Mouse (Mus musculus): ENCODE results near the gene Gm48552.

DNA sequence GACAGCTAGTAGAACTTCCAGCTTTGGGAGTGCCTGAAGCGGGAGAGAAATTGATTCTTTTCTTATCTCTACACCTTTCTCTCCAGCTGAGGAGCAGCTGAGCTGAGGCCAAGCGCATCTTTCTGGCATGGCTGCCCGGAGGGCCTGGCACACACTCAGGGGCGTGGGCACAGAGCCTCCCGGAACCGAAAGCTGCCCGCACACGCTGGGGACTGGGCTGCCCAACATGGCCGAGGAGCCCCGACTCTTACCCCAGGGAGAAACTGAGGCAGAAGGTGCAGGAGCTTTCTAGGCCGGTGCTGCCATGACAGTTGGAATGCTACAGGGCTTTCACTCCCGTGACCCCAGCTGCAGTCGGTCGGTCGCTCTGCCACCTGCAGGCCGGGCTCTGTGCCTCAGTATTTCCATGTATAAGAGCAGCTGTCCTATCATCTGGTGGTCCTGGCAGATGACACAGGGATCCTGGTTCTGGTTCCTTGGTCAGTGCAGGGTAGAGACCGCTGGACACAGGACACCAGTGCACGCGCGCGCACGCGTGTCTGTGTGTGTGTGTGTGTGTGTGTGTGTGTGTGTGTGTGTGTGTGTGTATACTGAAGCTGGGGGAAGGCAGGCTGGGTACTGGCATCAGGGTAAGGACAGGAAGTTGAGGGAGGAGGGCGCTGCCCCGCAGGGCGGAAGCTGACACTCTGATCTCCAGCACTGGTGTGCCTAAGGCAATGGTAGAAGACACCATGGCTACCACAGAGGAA lies 44.9 kb downstream of the Gm48552 start:
- TF ChIP-seq CTCF (IDR thresholded peaks at IDR 0.05; ENCODE audit: extremely low read depth, insufficient read depth, low read length) (no peak), POLR2A (IDR thresholded peaks at IDR 0.05; ENCODE audit: extremely low read depth, insufficient read depth, low read length) (no peak)

All from cortical plate, adult 2 months (tissue).